Mouse (Mus musculus): Measurements from ENCODE around the gene Tmem206. TPM values are rescaled to one million over a fixed set of nuclear protein-coding genes. Genes with fewer than 3 reads are reported as not detected.
A peak's percentile ranks its signal among the peaks of the same experiment; 100 is the strongest.

Gene Tmem206
- polyA plus RNA-seq, 1 experiment = 12.4 TPM

GRCm38 (mm10) chr1:191283110-191284040 lies 42.3 kb upstream of the Tmem206 start:
- Histone ChIP-seq H3K4me1 (ENCODE audit: control insufficient read depth, insufficient read depth, insufficient read length) (no peaks in the 10 kb centered on the region), H3K36me3 (ENCODE audit: control insufficient read depth, insufficient read depth, low read length) (no peaks in the 10 kb centered on the region), H3K27me3 (ENCODE audit: control insufficient read depth, insufficient read depth, low read length) (no peaks in the 10 kb centered on the region), H3K27ac (ENCODE audit: insufficient read depth, low read length) (no peak overlapping the region), H3K4me3 (ENCODE audit: extremely low read depth, insufficient read depth, insufficient read length) (no peak overlapping the region)
- WGBS = 57% methylated on average over 13 of the region's 13 CpGs
- TF ChIP-seq POLR2A (IDR thresholded peaks at IDR 0.05; ENCODE audit: low read depth, low read length) (no peak), CTCF (IDR thresholded peaks at IDR 0.05; ENCODE audit: extremely low read depth, insufficient read depth, insufficient read length, insufficient replicate concordance) (no peak)
- DNase-seq (ENCODE audit: low read depth in 1 of 2, low spot score in 2 of 2) = no peak

GRCm38 (mm10) chr1:191284502-191284901 lies 41.2 kb upstream of the Tmem206 start:
- WGBS = 87% methylated on average over 8 of the region's 8 CpGs
- no peak for DNase-seq (ENCODE audit: low read depth in 1 of 2, low spot score in 2 of 2)
- H3K36me3 ChIP-seq (ENCODE audit: control insufficient read depth, insufficient read depth, low read length) = no peaks in the 10 kb centered on the region
- H3K4me1 ChIP-seq (ENCODE audit: control insufficient read depth, insufficient read depth, insufficient read length) = no peaks in the 10 kb centered on the region
- no peak overlapping the region for H3K27ac ChIP-seq (ENCODE audit: insufficient read depth, low read length)
- TF ChIP-seq CTCF (IDR thresholded peaks at IDR 0.05; ENCODE audit: extremely low read depth, insufficient read depth, insufficient read length, insufficient replicate concordance) (no peak), POLR2A (IDR thresholded peaks at IDR 0.05; ENCODE audit: low read depth, low read length) (no peak)
- no peaks in the 10 kb centered on the region for H3K27me3 ChIP-seq (ENCODE audit: control insufficient read depth, insufficient read depth, low read length)
- H3K4me3 ChIP-seq (ENCODE audit: extremely low read depth, insufficient read depth, insufficient read length) = no peak overlapping the region

- Histone ChIP-seq H3K27ac (ENCODE audit: insufficient read depth, low read length) (no peak overlapping the region), H3K27me3 (ENCODE audit: control insufficient read depth, insufficient read depth, low read length) (no peaks in the 10 kb centered on the region), H3K36me3 (ENCODE audit: control insufficient read depth, insufficient read depth, low read length) (no peaks in the 10 kb centered on the region), H3K4me3 (ENCODE audit: extremely low read depth, insufficient read depth, insufficient read length) (no peak overlapping the region), H3K4me1 (ENCODE audit: control insufficient read depth, insufficient read depth, insufficient read length) (no peaks in the 10 kb centered on the region)
- DNase-seq (ENCODE audit: low read depth in 1 of 2, low spot score in 2 of 2) = peak in 1 of 2 experiments; percentile 52
- TF ChIP-seq CTCF (IDR thresholded peaks at IDR 0.05; ENCODE audit: extremely low read depth, insufficient read depth, insufficient read length, insufficient replicate concordance) (peak; percentile 56; the same call in 1 of the 2 replicates), POLR2A (IDR thresholded peaks at IDR 0.05; ENCODE audit: low read depth, low read length) (no peak)
- 55% methylated on average over 8 of the region's 8 CpGs for WGBS
These were observed 37.0 kb upstream of the Tmem206 start for GRCm38 (mm10) chr1:191288762-191289161.

GRCm38 (mm10) chr1:191292348-191292747 lies 33.4 kb upstream of the Tmem206 start:
- DNase-seq (ENCODE audit: low read depth in 1 of 2, low spot score in 2 of 2) = no peak
- Histone ChIP-seq H3K4me1 (ENCODE audit: control insufficient read depth, insufficient read depth, insufficient read length) (0 out of 2 replicates have a peak, but pooled peaks cover 4% of the 10 kb centered on the region), H3K27me3 (ENCODE audit: control insufficient read depth, insufficient read depth, low read length) (no peaks in the 10 kb centered on the region), H3K36me3 (ENCODE audit: control insufficient read depth, insufficient read depth, low read length) (no peaks in the 10 kb centered on the region), H3K27ac (ENCODE audit: insufficient read depth, low read length) (no peak overlapping the region), H3K4me3 (ENCODE audit: extremely low read depth, insufficient read depth, insufficient read length) (no peak overlapping the region)
- TF ChIP-seq POLR2A (IDR thresholded peaks at IDR 0.05; ENCODE audit: low read depth, low read length) (no peak), CTCF (IDR thresholded peaks at IDR 0.05; ENCODE audit: extremely low read depth, insufficient read depth, insufficient read length, insufficient replicate concordance) (no peak)
- WGBS = 75% methylated on average over 5 of the region's 5 CpGs

GRCm38 (mm10) chr1:191293051-191293450 lies 32.7 kb upstream of the Tmem206 start:
- no peaks in the 10 kb centered on the region for H3K27me3 ChIP-seq (ENCODE audit: control insufficient read depth, insufficient read depth, low read length)
- WGBS = 93% methylated on average over 2 of the region's 2 CpGs
- TF ChIP-seq CTCF (IDR thresholded peaks at IDR 0.05; ENCODE audit: extremely low read depth, insufficient read depth, insufficient read length, insufficient replicate concordance) (no peak), POLR2A (IDR thresholded peaks at IDR 0.05; ENCODE audit: low read depth, low read length) (no peak)
- no peak for DNase-seq (ENCODE audit: low read depth in 1 of 2, low spot score in 2 of 2)
- no peak overlapping the region for H3K27ac ChIP-seq (ENCODE audit: insufficient read depth, low read length)
- H3K4me1 ChIP-seq (ENCODE audit: control insufficient read depth, insufficient read depth, insufficient read length) = 0 out of 2 replicates have a peak, but pooled peaks cover 4% of the 10 kb centered on the region
- H3K4me3 ChIP-seq (ENCODE audit: extremely low read depth, insufficient read depth, insufficient read length) = no peak overlapping the region
- no peaks in the 10 kb centered on the region for H3K36me3 ChIP-seq (ENCODE audit: control insufficient read depth, insufficient read depth, low read length)

GRCm38 (mm10) chr1:191293996-191294795 lies 31.5 kb upstream of the Tmem206 start:
- no peaks in the 10 kb centered on the region for H3K36me3 ChIP-seq (ENCODE audit: control insufficient read depth, insufficient read depth, low read length)
- DNase-seq (ENCODE audit: low read depth in 1 of 2, low spot score in 2 of 2) = no peak
- H3K4me1 ChIP-seq (ENCODE audit: control insufficient read depth, insufficient read depth, insufficient read length) = 0 out of 2 replicates have a peak, but pooled peaks cover 4% of the 10 kb centered on the region
- no peak overlapping the region for H3K27ac ChIP-seq (ENCODE audit: insufficient read depth, low read length)
- TF ChIP-seq POLR2A (IDR thresholded peaks at IDR 0.05; ENCODE audit: low read depth, low read length) = no peak
- no peak for TF ChIP-seq CTCF (IDR thresholded peaks at IDR 0.05; ENCODE audit: extremely low read depth, insufficient read depth, insufficient read length, insufficient replicate concordance)
- WGBS = 73% methylated on average over 9 of the region's 9 CpGs
- H3K27me3 ChIP-seq (ENCODE audit: control insufficient read depth, insufficient read depth, low read length) = no peaks in the 10 kb centered on the region
- H3K4me3 ChIP-seq (ENCODE audit: extremely low read depth, insufficient read depth, insufficient read length) = no peak overlapping the region

Data from spleen, adult 2 months (tissue).